Mouse (Mus musculus): ENCODE data around the gene Cabp1.
"Not testable (repeated sequence)": the region's sequence is repeated elsewhere in the genome, so short reads cannot be mapped to it uniquely, and the experiment has no call there.

Gene Cabp1

GRCm38 (mm10) chr5:115150991-115151390 lies 43.2 kb downstream of the Cabp1 start:
- no peak for DNase-seq (ENCODE audit: low spot score)

DNA sequence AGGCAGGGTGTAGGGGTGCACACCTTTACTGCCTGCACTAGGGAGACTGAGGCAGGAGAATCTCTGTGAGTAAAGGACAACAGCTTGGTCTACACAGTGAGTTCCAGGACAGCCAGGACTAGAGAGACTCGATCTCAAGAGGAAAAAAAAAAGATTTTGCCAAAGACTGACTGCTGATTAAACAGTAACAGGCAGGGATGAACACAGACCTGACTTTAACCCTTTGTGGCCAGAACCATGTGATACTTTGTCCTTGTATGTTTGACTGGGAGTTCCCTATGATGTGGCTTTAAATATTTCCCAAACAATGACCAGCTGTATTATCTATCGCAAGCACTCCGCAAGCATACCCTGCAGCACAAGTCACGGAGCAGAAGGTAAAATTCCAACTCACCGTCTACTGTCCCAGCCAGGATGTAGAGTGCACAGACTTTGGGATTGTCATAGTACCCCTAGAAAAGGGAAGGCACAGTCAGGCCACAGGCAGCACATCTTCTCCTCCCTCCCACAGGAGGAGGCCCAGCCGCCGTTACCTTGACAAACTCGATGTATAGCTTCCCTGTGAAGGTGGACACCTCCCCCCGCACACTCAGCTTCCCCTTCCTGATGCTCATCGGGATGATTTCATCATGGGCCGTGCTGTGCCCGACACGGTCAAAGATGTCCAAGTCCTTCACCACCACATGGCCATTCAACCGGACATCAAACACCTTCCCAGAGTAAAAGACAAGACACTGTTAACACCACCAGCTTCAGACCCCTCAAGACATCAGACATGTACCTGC lies 44.3 kb downstream of the Cabp1 start:
- DNase-seq (ENCODE audit: low spot score) = no peak

DNA sequence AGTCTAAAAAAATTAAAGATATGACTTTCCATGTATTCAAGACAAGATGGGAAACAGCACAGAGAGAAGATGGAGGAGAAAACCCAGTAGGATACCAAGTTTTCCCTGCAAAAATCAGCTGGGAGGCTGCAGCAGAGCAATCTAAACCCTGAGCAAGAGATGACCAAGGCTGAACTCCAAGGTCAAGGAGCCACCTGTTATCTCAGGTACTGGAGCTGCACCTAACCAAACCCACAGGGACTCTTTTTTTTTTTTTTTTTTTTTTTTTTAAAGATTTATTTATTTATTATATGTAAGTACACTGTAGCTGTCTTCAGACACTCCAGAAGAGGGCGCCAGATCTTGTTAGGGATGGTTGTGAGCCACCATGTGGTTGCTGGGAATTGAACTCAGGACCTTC lies 45.3 kb downstream of the Cabp1 start:
- not testable (repeated sequence) for DNase-seq (ENCODE audit: low spot score)

DNA sequence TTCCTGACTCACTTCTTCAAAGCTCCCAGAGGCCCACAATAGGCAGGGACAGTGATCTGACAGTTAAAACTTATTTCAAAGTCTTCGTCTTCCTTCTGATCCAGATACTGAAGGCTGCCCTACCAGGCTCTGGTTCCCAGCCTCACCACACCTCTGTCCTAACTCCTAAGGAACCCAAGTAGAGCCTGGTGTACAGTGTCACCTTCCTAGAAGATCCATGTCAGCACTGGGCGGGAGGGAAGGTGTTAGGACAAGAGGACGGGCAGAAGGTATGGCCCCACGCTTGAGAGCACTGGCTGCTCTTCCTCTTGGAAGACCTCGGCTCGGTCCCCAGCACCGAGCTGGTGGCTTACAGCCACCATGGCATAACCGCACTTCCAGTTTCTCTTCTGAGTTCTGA lies 45.8 kb downstream of the Cabp1 start:
- DNase-seq (ENCODE audit: low spot score) = no peak

GRCm38 (mm10) chr5:115147388-115147787 lies 46.8 kb downstream of the Cabp1 start:
- DNase-seq (ENCODE audit: low spot score) = no peak

DNA sequence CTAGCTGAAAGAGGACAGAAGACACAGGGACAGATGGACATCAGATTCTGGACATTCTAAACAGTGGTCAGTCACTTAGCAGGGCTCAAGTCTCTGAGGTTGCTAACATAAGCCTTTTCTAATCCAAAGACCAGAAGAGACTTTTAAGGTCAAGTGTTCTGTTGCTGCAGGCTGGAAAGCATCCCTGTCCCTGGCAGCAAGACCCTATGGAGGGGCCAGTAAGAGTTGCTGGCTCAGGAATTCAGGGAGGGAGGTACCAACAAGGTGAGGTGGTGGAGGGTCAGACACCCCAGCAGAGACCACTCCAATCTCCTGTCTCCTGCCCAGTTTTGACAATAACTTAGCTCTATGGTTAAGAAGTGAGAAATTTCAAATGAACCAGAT lies 47.4 kb downstream of the Cabp1 start:
- no peak for DNase-seq (ENCODE audit: low spot score)

DNA sequence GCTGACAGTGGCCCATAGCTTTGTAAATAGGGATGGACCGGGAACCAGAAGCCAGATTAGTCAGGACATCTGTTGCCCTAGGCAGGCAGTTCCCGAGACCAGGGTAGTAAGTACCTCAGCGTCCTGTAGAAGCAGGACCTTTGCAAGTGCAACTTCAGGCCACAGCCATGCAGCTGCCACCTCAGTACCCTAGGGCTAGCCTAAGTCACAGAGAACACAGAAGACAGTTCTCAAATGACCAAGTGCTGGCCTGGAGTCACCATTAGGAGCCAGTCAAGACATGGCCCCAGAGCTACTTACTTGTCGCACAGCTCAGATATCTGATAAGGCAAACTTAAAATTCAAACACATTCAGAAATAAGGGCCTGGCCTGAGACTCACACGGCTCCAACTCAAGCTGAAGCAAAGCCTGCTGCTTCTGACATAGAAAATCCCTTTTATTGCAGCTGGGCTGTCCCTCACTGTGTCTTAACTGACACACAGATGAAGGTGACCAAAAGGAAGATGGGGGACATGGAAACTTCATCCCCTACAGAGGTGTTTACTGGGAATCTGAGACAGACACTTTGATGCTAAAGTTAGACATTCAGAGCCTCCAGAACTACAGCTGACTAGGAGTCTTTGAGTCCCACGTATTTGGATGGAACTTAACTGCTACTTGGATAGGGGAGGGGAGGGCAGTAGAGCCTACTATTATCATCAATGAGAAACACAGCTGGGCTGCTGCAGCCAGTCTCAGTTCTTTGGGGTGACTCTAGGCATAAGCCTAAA lies 48.0 kb downstream of the Cabp1 start:
- DNase-seq (ENCODE audit: low spot score) = no peak

- DNase-seq (ENCODE audit: low spot score) = no peak
Measured at GRCm38 (mm10) chr5:115145253-115145968, 48.8 kb downstream of the Cabp1 start.

GRCm38 (mm10) chr5:115144471-115144870 lies 49.7 kb downstream of the Cabp1 start:
- no peak for DNase-seq (ENCODE audit: low spot score)

DNA sequence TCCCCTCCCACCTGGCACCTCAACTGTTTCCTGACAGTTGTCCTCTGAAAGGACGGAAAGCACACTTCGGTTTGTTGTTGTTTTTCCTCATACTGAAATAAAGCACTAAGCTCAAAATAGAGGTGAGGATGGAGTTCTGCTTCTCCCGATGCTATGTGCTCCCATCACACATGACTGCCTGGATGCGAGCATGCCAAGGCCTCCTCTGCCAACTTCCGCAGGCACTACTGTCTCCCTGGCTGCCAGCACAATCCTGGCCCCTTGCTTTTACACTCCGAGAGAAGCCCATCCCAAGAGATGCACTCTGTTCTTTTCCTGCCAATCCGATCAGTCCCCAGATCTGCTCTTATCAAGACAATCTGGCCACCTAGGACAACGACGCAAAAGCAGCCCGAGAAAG lies 50.6 kb downstream of the Cabp1 start:
- DNase-seq (ENCODE audit: low spot score) = no peak

DNA sequence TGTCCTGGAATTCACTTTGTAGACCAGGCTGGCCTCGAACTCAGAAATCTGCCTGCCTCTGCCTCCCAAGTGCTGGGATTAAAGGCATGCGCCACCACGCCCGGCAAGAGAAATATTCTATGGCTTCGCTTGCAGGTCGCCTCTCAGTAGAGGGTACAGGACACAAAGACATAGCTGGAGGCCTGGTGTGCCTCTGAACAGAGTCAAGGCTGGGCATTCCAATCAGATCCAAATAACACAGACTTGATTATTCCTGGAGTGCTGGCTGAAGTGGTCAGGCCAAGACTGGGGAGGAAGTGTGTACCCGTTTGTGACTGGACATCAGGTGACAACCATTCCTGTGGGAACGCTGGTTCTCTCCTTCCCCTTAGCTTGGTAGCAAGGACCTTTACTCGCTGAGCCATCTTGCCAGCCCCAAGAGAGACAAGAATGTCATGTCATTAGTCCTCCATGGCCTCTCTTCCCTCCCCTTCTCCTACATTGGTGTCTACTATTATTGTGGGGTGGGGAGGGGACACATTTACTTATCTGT lies 51.9 kb downstream of the Cabp1 start:
- no peak for DNase-seq (ENCODE audit: low spot score)

- no peak for DNase-seq (ENCODE audit: low spot score)
Measured at GRCm38 (mm10) chr5:115140726-115141125, 53.5 kb downstream of the Cabp1 start.

DNA sequence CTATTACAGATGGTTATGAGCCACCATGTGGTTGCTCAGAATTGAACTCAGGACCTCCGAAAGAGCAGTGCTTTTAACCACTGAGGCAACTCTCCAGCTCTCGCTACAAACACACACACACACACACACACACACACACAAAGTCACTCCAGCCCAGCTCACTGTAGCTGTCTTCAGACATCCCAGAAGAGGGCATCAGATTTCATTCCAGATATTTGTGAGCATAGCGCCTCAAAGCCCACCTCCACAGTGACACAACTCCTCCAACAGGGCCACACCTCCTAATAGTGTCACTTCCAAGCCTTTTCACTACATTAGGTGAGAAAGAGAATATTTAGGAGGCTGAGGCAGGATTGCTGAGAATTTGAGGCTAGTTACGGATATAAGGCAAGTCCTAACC lies 55.1 kb downstream of the Cabp1 start:
- DNase-seq (ENCODE audit: low spot score) = no peak

GRCm38 (mm10) chr5:115134234-115135165 lies 59.7 kb downstream of the Cabp1 start, which contains the start of gene Unc119b:
Gene Unc119b (minus strand): TSS chr5:115134975.
- DNase-seq (ENCODE audit: low spot score) = peak; percentile 60

- DNase-seq (ENCODE audit: low spot score) = no peak
Measured at GRCm38 (mm10) chr5:115133358-115134066, 60.7 kb downstream of the Cabp1 start.

GRCm38 (mm10) chr5:115132465-115132864 lies 61.7 kb downstream of the Cabp1 start:
- DNase-seq (ENCODE audit: low spot score) = no peak

DNA sequence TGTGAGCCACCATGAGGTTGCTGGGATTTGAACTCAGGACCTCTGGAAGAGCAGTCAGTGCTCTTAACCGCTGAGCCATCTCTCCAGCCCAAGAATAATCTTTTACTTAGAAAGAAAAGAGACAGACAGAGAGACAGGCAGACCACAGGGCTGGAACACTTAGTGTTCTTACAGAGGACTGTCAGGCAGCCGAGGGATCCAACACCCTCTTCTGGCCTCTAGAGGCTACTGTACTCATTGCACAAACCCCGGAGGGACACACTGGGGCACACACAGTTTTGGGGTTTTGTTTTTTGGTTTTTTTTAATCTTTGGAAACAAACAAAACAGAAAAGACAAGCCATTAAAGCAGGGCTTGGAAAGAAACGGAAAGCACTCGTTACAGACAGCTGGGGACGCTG lies 64.9 kb downstream of the Cabp1 start:
- no peak for DNase-seq (ENCODE audit: low spot score)

GRCm38 (mm10) chr5:115127421-115128179 lies 66.6 kb downstream of the Cabp1 start:
- DNase-seq (ENCODE audit: low spot score) = no peak

GRCm38 (mm10) chr5:115126578-115127312 lies 67.4 kb downstream of the Cabp1 start:
- DNase-seq (ENCODE audit: low spot score) = no peak
